Mouse (Mus musculus) ZHBTc4 (cell line): Measurements from ENCODE around the gene Wdr54.

Experiments
- DNase-seq: peaks from one replicate; pipeline ENCODE4 v3.0.0-alpha.2; 2011; ENCODE audit warnings: low read depth, low spot score

The Wdr54 gene

DNA sequence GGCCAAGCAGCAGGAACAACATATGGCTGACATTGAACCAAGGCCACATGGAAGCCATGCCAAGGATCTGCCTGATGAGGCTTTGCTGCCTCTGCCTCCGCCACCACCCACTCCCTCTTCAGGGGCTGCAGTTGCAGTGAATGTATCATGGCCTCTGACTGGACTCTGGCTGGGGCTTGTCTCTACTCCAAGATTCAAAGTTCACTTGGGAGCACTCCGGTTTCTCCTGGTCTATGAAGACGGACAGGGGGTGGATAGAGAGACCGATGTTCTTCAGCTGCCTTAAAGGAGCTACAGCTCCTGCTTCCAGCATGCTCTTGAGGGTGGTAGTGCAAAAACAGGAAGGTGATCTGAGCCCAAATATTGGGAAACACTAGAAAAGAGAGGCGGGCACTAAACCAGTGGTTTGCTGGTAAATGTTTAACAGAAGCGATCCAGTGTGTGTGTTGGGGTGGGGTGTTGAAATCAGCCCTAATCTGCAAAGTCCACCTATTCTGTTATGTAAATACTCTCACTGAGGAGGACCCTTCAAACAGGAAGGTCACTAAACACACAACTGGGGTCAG is 24.6 kb downstream of the Wdr54 start:
- DNase-seq: no peak

GRCm38 (mm10) chr6:83127419-83127818 is 28.8 kb downstream of the Wdr54 start:
- peak; percentile 55 for DNase-seq

DNA sequence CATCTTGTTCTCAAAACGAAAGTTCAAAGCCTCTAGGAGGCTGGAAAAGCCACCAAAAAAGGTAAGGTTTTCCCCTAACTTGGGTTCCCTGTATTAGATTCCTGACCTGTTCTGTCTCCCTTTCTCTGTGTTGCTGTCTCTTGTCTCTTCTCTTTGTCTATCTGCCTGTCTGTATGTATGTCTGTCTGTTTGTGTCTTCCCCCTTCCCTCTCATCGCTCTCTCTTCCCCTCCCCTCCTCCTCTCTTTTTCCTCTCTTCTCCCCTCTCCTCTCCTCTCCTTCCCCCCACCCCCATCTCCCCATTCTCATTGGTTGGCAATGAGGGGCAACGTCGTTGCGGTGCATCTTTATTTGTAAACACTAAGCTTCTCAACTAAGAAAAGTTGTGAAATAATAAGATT is 30.9 kb downstream of the Wdr54 start, which contains the start of gene Ino80b:
Ino80b (minus strand) TSS at position 101 of the 400 bp plus-strand sequence.
- no peak for DNase-seq

- DNase-seq: peak; percentile 96
Measured at GRCm38 (mm10) chr6:83124851-83125312, 31.3 kb downstream of the Wdr54 start.

DNA sequence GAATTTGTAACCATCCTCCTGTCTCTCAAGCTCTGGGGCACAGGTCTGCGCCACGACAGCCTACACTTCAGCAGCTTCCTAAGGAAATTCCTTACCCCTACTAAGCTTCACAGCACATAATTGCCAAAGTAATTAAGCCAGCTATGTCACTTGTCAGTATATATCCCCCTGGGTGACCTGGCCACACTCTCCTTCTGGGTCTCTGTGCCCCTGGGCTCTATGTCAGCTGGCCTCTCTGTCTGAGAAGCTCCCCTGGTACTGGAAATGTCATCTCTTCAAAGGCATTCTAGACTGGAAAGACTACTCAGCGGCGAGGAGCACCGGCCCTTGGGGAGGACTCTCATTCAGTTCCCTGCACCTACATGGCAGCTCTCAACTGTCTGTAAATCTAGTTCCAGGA is 33.2 kb downstream of the Wdr54 start:
- no peak for DNase-seq

- DNase-seq: peak; percentile 50
Measured at GRCm38 (mm10) chr6:83121863-83122710, 34.1 kb downstream of the Wdr54 start.

GRCm38 (mm10) chr6:83120930-83121862 is 35.0 kb downstream of the Wdr54 start, which contains the start of gene Wbp1:
Gene Wbp1, minus strand, starts transcription at chr6:83121559.
- peak; percentile 100 for DNase-seq

DNA sequence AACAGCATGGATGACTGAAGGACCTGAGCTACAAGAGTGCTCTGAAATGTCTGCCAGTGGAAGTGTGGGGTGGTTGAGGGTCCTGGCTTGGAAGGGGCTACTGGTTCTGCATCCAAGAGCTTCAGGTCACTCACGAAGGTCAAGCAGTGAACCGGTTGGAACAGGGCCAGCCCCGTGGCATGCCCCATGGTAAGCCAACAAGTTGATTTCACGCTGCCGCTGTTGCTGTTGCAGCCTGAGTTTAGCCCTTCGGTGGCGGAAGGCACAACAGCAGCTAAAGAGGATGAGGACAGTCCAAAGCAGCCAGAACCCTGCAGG is 36.5 kb downstream of the Wdr54 start:
- DNase-seq: no peak

GRCm38 (mm10) chr6:83118825-83119733 is 37.1 kb downstream of the Wdr54 start:
- no peak for DNase-seq

DNA sequence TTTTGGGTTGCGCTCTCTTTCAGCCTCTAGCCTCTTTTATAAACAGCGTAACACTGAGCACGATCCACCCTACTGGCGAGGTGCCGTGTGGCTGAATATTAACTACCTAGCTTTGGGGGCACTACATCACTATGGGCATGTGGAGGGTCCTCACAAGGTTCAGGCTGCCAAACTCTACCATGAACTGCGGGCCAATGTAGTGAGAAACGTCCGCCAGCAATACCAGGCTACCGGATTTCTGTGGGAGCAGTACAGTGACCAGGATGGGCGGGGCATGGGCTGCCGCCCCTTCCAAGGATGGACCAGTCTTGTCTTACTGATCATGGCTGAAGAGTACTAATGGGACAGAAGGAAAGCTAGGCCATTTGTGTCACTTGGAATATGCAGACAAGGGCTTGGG is 37.8 kb downstream of the Wdr54 start:
- no peak for DNase-seq

DNA sequence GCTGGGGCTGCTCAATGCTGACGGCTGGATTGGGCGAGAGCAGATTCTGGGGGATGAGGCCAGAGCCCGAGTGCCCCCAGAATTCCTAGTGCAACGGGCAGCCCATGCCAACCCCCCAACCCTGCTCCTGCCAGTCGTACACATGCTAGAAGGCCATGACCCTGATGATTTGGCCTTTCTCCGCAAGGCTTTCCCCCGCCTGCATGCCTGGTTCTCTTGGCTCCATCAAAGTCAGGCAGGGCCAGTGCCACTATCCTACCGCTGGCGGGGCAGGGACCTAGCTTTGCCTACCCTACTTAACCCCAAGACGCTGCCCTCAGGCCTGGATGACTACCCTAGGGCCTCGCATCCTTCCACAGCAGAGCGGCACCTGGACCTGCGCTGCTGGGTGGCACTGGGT is 38.6 kb downstream of the Wdr54 start:
- DNase-seq: no peak

GRCm38 (mm10) chr6:83117165-83117438 is 39.1 kb downstream of the Wdr54 start:
- no peak for DNase-seq

- DNase-seq: no peak
Measured at GRCm38 (mm10) chr6:83116373-83117164, 39.6 kb downstream of the Wdr54 start.

DNA sequence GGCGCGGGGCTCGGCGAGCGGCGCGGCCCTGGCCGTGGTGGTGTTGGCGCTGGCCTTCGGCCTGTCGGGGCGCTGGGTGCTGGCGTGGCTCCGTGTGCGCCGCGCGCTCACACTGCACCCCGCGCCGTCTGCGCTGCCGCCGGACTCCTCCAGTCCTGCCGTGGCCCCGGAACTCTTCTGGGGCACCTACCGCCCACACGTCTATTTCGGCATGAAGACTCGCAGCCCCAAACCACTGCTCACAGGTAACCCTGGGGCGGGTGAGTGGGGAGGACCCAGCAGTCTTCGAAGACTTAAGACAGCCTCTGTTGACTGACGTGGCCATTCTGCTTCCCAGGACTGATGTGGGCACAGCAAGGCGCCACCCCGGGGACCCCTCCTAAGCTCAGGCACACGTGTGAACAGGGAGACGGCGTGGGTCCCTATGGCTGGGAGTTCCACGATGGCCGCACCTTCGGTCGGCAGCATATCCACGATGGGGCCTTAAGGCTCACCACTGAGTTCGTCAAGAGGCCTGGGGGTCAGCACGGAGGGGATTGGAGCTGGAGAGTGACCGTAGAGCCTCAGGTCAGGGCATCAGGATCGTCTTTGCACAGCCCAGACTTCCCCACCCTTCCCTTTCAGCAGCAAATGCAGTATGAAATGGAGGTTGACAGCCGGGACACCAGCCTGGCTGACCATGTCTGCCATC is 40.4 kb downstream of the Wdr54 start:
- no peak for DNase-seq

GRCm38 (mm10) chr6:83115011-83115671 is 41.1 kb downstream of the Wdr54 start, which contains the start of gene Mogs:
Gene Mogs, plus strand, starts transcription at chr6:83115496.
- DNase-seq: peak; percentile 83

DNA sequence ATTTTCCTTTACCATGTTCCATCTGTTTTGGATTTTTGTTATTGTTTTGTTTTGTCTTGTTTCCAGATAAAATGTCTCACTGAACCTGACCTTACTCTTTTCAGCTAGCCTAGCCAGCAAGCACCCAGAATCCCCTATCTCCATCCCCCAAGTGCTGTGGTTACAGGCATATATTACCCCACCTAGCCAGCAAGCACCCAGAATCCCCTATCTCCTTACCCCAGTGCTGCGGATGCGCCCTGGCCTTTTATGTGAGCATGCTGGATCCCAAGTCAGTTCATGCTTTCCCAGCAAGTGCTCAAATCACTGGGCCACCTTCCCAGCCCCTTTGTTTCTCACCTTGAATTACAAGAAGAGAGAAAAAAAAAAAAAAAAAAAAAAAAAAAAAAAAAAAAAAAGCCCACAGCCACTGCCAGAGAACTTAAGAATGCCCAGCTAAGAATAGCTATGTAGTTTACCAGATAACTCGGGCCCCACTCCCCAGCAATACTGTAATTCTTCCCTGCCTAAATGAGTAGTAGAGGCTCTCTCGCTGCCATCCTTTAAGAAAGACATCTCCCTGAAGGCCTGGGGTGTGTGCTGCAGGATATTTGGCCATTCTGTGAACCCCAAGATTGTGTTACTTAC is 44.6 kb downstream of the Wdr54 start:
- no peak for DNase-seq

DNA sequence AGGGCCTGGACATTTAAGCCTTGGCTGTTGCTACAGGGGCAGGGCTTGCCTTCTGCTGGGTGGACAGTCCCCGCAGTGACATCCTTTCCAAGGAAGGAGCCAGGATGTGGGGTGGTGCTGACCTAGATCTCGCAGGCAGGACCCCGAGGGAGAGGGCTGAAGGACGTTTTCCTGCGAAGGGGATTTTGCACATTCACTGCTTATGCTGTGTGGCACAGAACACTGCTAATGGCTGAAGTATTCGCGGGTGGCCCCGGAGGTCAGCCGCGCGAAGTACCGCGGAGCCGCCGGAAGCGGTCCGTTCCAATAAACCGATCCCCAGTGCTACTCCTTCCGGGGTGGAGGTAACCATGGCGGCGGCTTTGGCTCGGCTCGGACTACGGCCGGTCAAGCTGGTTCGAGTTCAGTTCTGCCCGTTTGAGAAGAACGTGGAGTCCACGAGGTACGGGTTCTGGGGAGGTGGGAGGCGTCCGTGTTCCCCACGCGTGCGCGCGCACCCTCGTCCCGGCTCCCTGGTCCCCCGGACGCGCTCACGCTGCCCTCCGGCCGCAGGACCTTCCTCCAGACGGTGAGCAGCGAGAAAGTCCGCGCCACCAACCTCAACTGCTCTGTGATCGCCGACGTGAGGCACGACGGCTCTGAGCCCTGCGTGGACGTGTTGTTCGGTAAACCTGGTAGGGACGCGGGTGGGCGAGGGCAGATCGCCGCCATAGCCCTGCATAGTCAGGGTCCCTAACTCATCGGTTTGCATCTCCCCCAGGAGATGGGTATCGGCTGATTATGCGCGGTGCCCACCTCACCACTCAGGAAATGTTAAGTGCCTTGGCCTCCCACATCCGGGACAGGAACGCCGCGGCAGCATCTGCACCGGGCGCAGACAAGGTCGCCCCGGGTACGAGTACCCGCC is 47.2 kb downstream of the Wdr54 start, which contains the start of gene Mrpl53:
Mrpl53 (plus strand) TSS at position 279 of the 907 bp plus-strand sequence.
- peak; percentile 76 for DNase-seq
